Mouse (Mus musculus) forebrain, embryonic 14.5 days (tissue): ENCODE results near the gene Upb1. TPM values are rescaled to one million over a fixed set of nuclear protein-coding genes. Genes with fewer than 3 reads are reported as not detected.

Source experiments
- polyA plus RNA-seq: library from polyadenylated mRNA; unstranded; fragments of >200 nt; fragmentation: Nextera tagmentation; extraction: Ambion mirVana; gene quantifications from 2 replicates; pipeline ENCODE4 v1.2.1, GENCODE M21; 2014

Upb1 gene
- polyA plus RNA-seq, 1 experiment from 2014 or later: 0.14 TPM

Other genes starting within 250 kb of the Upb1 start
- gene Specc1l, start 189.0 kb upstream of the Upb1 start, polyA plus RNA-seq: 24.3 and 29.6 TPM in 2 replicates
- 8.8 and 12.5 TPM in 2 replicates for gene Adora2a, start 84.2 kb upstream of the Upb1 start, polyA plus RNA-seq
- gene Snrpd3, start 116.4 kb downstream of the Upb1 start, polyA plus RNA-seq: 137 and 144 TPM in 2 replicates
- 26.9 and 29.5 TPM in 2 replicates for gene Gucd1, start 116.9 kb downstream of the Upb1 start, polyA plus RNA-seq
- gene Lrrc75b, start 159.2 kb downstream of the Upb1 start, polyA plus RNA-seq: 15.7 and 18.8 TPM in 2 replicates
- gene Ggt1, start 160.5 kb downstream of the Upb1 start, polyA plus RNA-seq: 1.1 and 1.2 TPM in 2 replicates
- gene Ggt5, start 188.2 kb downstream of the Upb1 start, polyA plus RNA-seq: 1.8 and 2.1 TPM in 2 replicates
- 1.3 TPM in 2 replicates for gene Susd2, start 242.9 kb downstream of the Upb1 start, polyA plus RNA-seq